Mouse (Mus musculus): ENCODE data around the gene Dag1.

GRCm38 (mm10) chr9:108156786-108157185 is 107.0 kb downstream of the Dag1 start:
- TF ChIP-seq CTCF (IDR thresholded peaks at IDR 0.05; ENCODE audit: extremely low read depth, insufficient read depth, insufficient read length, insufficient replicate concordance) (no peak), POLR2A (IDR thresholded peaks at IDR 0.05; ENCODE audit: low read depth, low read length) (no peak)

Data from spleen, adult 2 months (tissue).